Mouse (Mus musculus): ENCODE measurements around the gene Ssr1. TPM values are rescaled to one million over a fixed set of nuclear protein-coding genes. Genes with fewer than 3 reads are reported as not detected.
A peak's percentile ranks its signal among the peaks of the same experiment; 100 is the strongest.

Ssr1 gene
- total RNA-seq, 2 experiments from 2014 or later = 82.1 to 93.6 TPM

DNA sequence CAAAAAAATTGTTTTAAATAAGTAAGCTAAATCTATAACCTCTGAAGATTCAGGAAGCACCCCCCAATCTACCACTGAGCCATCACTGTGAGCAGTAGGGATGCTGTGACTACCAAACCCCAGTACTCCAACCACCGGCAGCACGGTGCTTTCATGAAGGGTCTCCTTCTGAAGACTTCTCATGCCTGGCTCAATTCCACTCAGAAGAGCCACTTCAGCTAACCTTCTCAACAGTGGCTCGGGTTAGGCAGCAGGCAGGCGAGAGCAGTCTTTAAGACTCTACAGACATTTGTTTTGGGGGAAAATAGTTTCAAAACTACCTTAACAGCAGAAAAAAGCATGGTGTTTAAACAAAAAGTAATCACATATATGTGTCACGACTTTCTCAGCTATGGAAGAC, 13.0 kb downstream of the Ssr1 start:
- no peak for DNase-seq (ENCODE audit: low spot score in 2 of 2)

- DNase-seq (ENCODE audit: low spot score in 2 of 2) = no peak
Measured at GRCm38 (mm10) chr13:37980346-37980745, 13.7 kb downstream of the Ssr1 start.

GRCm38 (mm10) chr13:37979506-37979905, 14.5 kb downstream of the Ssr1 start:
- DNase-seq (ENCODE audit: low spot score in 2 of 2) = no peak

GRCm38 (mm10) chr13:37974731-37975130, 19.3 kb downstream of the Ssr1 start:
- no peak for DNase-seq (ENCODE audit: low spot score in 2 of 2)

DNA sequence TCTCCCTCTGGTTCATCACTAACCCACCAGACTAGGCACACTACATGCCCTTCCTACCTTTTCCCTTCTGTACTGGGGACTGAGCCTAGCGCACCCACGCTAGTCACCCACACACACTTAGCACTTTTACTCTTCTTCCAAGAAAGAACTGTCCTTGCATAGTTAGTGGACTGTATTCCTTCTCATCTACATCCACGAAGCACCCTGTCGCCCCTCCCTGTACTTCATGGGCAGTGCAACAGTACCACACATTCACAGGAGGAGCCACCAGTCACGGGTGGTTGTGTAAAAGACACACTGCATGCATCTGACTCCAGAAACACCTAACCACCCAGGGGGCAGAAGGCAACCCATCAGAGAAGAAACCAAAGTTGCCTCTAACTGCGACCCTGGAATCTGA, 20.0 kb downstream of the Ssr1 start:
- DNase-seq (ENCODE audit: low spot score in 2 of 2) = no peak

DNA sequence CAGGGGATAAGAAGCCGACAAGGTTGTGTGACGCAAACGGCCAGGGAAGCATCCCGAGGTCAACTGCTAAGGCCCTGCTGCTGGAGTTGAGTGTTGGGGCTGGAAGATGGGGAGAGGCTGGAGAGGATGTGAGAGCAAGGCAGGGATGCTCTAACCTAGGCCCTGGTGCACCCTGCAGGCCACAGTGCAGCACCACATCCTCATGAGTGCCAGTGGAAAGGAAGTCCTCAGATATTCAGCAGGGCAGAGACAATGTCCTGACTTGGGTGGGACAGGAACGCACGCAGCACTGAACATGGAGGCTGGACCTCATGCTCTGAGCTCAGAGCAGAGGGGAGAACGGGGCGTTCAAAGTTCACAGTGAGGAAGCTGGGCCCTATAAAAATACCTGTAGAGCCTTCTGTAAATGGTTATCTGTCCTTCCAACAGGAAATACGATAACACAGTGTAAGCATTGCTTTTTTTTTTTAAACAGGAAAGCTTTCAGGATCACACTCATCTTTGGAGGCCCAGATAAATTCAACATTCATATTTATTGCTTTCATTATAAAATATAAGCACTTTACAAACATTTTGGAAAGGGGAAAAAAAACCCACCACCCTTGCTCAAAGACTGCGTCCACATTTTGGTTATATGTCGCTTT, 23.0 kb downstream of the Ssr1 start:
- DNase-seq (ENCODE audit: low spot score in 2 of 2) = no peak

DNA sequence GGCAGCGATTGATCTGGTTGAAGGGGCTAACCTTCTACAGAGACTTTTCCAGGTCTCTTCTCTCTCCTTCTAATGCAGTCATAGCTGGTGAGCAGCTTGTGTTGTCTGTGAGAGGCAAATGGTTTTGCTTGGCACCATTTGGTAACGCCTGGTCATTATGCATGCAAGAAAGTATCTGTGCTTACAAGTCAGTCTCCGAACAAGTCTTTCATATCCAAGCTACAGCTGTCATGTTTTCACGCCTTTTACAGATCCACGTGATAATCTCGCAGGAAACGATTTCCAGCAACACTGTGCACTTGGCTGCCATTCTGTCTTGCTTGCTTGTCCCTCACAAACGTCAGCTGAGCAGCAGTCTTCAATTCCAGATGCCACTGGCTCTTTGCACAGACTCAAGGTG, 24.0 kb downstream of the Ssr1 start:
- DNase-seq (ENCODE audit: low spot score in 2 of 2) = peak; percentile 46 to 52

GRCm38 (mm10) chr13:37969337-37969736, 24.7 kb downstream of the Ssr1 start:
- peak; percentile 83 to 95 for DNase-seq (ENCODE audit: low spot score in 2 of 2)

GRCm38 (mm10) chr13:37967565-37967964, 26.5 kb downstream of the Ssr1 start:
- no peak for DNase-seq (ENCODE audit: low spot score in 2 of 2)

DNA sequence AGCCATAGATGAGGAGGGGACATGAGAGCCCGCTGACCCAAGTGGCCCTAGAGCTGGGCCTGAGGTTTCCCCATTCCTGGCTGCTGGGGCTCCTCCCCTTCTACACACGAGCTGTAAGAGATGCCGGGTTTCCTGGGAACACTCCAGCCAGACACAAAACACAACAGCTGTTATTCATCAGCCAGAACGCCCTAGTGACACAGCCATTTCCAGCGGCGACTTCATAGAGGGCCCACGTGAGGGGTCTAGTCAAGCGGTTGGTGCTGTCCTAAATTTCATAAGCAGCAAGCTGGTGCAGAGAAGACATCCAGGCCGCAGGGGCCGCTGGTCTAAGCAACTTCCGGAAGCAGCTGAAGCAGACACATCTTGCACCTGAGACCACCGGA, 27.0 kb downstream of the Ssr1 start:
- DNase-seq (ENCODE audit: low spot score in 2 of 2) = no peak

GRCm38 (mm10) chr13:37966256-37967051, 27.6 kb downstream of the Ssr1 start:
- no peak for DNase-seq (ENCODE audit: low spot score in 2 of 2)

DNA sequence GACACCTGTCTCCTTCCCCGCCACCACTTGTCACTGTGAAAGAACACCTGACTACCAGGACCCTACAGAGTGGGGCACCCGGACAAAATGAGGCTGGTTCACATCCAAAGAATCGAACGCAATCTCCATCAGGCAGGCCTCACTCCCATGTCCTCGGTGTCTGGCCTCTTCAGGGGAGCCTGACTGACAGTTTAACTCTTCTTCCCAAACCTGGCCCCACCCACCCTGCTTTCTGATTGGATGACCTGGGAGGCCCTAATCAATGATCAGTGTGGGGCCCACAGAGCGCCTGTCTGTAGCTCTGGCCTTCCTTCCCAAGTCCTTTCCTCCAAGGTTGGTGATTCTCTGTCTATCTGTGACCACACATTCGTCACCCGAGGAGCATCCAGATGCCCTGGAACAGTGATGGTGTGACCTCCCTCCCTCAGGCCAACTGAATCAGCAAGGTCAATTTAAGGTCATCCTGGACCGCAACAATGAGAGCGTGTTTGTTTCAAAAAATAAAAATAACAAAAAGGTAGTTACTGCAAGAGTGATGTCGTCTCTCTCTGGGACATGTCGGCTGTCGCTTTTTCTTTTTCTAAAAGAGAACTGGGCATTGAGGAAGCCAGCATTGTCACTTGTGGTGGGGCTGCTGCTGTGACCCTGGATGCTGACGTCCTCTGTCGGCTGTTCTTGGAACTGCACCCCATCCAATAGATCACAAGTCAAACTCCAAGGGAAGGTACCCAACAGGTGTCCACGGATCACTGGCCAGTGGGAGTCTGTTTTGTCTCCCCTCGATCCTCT, 28.7 kb downstream of the Ssr1 start:
- no peak for DNase-seq (ENCODE audit: low spot score in 2 of 2)

- DNase-seq (ENCODE audit: low spot score in 2 of 2) = no peak
Measured at GRCm38 (mm10) chr13:37964128-37965087, 29.6 kb downstream of the Ssr1 start.

- DNase-seq (ENCODE audit: low spot score in 2 of 2) = peak; percentile 50 to 80
Measured at GRCm38 (mm10) chr13:37963354-37964007, 30.5 kb downstream of the Ssr1 start.

GRCm38 (mm10) chr13:37962541-37962940, 31.5 kb downstream of the Ssr1 start:
- no peak for DNase-seq (ENCODE audit: low spot score in 2 of 2)

DNA sequence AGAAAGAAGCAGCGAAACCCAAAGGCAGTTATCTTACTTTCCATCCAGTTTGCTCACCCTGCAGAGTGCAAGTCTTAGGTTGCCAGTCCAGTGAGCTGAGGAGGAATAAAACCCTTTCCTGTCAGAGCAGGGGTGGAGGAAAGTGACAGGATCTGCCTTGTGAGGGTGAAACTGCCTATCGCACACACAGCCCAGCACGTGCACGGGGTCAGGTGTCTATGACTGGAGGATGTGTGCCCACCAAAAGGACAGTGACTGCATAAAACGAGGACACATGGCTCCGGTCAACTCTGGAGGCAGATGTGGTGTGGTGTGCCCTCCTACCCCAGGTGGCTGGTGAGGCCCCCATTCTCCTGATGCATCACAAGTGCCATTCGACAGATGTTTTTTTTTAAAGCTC, 34.1 kb downstream of the Ssr1 start:
- DNase-seq (ENCODE audit: low spot score in 2 of 2) = no peak

- DNase-seq (ENCODE audit: low spot score in 2 of 2) = no peak
Measured at GRCm38 (mm10) chr13:37959239-37959907, 34.6 kb downstream of the Ssr1 start.

- DNase-seq (ENCODE audit: low spot score in 2 of 2) = no peak
Measured at GRCm38 (mm10) chr13:37958498-37959238, 35.3 kb downstream of the Ssr1 start.

- no peak for DNase-seq (ENCODE audit: low spot score in 2 of 2)
Measured at GRCm38 (mm10) chr13:37954318-37954717, 39.7 kb downstream of the Ssr1 start.
